ENCODE assay signal across 7 mouse cellular contexts in genomic region chr2:93176871-93177667, GRCm38 (mm10). TPM values are rescaled to one million over a fixed set of nuclear protein-coding genes. Genes with fewer than 3 reads are reported as not detected.
A peak's percentile ranks its signal among the peaks of the same experiment; 100 is the strongest.
DNase-seq lines count a peak whose midpoint lies in the region; ATAC-seq and TF ChIP-seq lines count a peak whose summit lies in the region.

No protein-coding gene starts in this region.

- H3K36me3 ChIP-seq in forebrain, embryonic 14.5 days (ENCODE audit: control insufficient read depth, insufficient read depth, low read length): no peaks in the 10 kb centered on the region
- no peaks in the 10 kb centered on the region for H3K36me3 ChIP-seq in liver, postnatal 0 days (replicated peaks; ENCODE audit: insufficient read depth, low read length)

- no peak overlapping the region for H3K4me3 ChIP-seq in forebrain, embryonic 14.5 days (ENCODE audit: low read depth, low read length)
- H3K4me3 ChIP-seq in liver, postnatal 0 days (ENCODE audit: low read depth, low read length): no peak overlapping the region

- intact Hi-C loops in left cerebral cortex, postnatal 14 days (cut with DNase I): no loop called here
- intact Hi-C loops in heart, postnatal 10 days (cut with DNase I): no loop called here

- no peaks in the 10 kb centered on the region for H3K9me3 ChIP-seq in forebrain, embryonic 14.5 days (replicated peaks; ENCODE audit: control insufficient read depth, low read length)
- no peaks in the 10 kb centered on the region for H3K9me3 ChIP-seq in liver, postnatal 0 days (ENCODE audit: low read length)

- TF ChIP-seq EP300 in liver, postnatal 0 days (IDR thresholded peaks at IDR 0.05; ENCODE audit: low read depth): no peak

- peaks cover 39% of the 10 kb centered on the region for H3K4me1 ChIP-seq in forebrain, embryonic 14.5 days (ENCODE audit: control insufficient read depth, insufficient read depth, low read length)
- H3K4me1 ChIP-seq in liver, postnatal 0 days (ENCODE audit: insufficient read depth): peaks cover 3% of the 10 kb centered on the region; the same call in 1 of the 2 replicates

- 1% methylated on average over 17 of the region's 17 CpGs for WGBS in forebrain, embryonic 14.5 days
- WGBS in liver, postnatal 0 days (ENCODE audit: insufficient replicate concordance): 12% methylated on average over 17 of the region's 17 CpGs

- peak overlapping the region; percentile 21 for H3K9ac ChIP-seq in forebrain, embryonic 14.5 days (ENCODE audit: low read length)
- H3K9ac ChIP-seq in liver, postnatal 0 days (replicated peaks): no peak overlapping the region

- ATAC-seq in CD4-positive, CD25-positive, alpha-beta regulatory T cell, adult 4 months: peak; percentile 34
- peak; percentile 73 for ATAC-seq in forebrain, embryonic 14.5 days
- ATAC-seq in liver, postnatal 0 days: no peak

- peak overlapping the region; percentile 26 for H3K4me2 ChIP-seq in forebrain, embryonic 14.5 days (ENCODE audit: low read length)
- H3K4me2 ChIP-seq in liver, postnatal 0 days (ENCODE audit: low read depth, low read length): no peak overlapping the region

- no peak for TF ChIP-seq CTCF in liver, postnatal 0 days (IDR thresholded peaks at IDR 0.05; ENCODE audit: low read depth)

- no peaks in the 10 kb centered on the region for H3K27me3 ChIP-seq in forebrain, embryonic 14.5 days (replicated peaks; ENCODE audit: control insufficient read depth, insufficient read depth, low read length)
- H3K27me3 ChIP-seq in liver, postnatal 0 days (ENCODE audit: insufficient read depth, low read length): peaks cover 37% of the 10 kb centered on the region

- peak; percentile 67 for DNase-seq in A20 (ENCODE audit: low read depth, low spot score)
- DNase-seq in forebrain, embryonic 14.5 days (ENCODE audit: low spot score): peak; percentile 89
- peak; percentile 56 for DNase-seq in liver, postnatal 0 days
- DNase-seq in testis, postnatal 10 days (ENCODE audit: low spot score): peak; percentile 61
- DNase-seq in left cerebral cortex, postnatal 14 days (ENCODE audit: low spot score in 2 of 2): no peak
- no peak for DNase-seq in heart, postnatal 10 days

- H3K27ac ChIP-seq in forebrain, embryonic 14.5 days (ENCODE audit: low read depth, low read length): peak overlapping the region; percentile 89
- H3K27ac ChIP-seq in liver, postnatal 0 days (ENCODE audit: low read depth): no peak overlapping the region

RNA-seq across cellular contexts. Expression of gene Trp53i11, which starts 10.3 kb away (rescaled TPM):
- 10 to 100 TPM; 48.6 to 70.7 TPM for polyA plus RNA-seq in CD4-positive, CD25-positive, alpha-beta regulatory T cell, adult 4 months (2017; shearing (Covaris generic))
- polyA plus RNA-seq in forebrain, embryonic 14.5 days (2014; fragmentation: Nextera tagmentation; extraction: Ambion mirVana): 95.8 and 113 TPM in 2 replicates
- polyA plus RNA-seq in liver, postnatal 0 days (2015; fragmentation: Nextera tagmentation; extraction: Ambion mirVana): 4.0 and 5.7 TPM in 2 replicates
- 10 to 100 TPM; 58.3 to 58.8 TPM for total RNA-seq in left cerebral cortex, postnatal 14 days (2021)
- 10 to 100 TPM; 77.4 to 80.7 TPM for total RNA-seq in heart, postnatal 10 days (2021)

Comparison
In these comparisons a context has a peak if more than half of its experiments do, and no peak if none do; other contexts are left out.
1. DNase-seq: peak in A20 (single experiment), forebrain, embryonic 14.5 days (single experiment), liver, postnatal 0 days (single experiment) and testis, postnatal 10 days (single experiment); none in left cerebral cortex, postnatal 14 days (0 of 2) and heart, postnatal 10 days (0 of 2).